Mouse (Mus musculus): ENCODE measurements around the gene Clec2i.

- TF ChIP-seq CTCF (IDR thresholded peaks at IDR 0.05; ENCODE audit: extremely low read depth, insufficient read depth, insufficient read length, insufficient replicate concordance) (no peak), POLR2A (IDR thresholded peaks at IDR 0.05; ENCODE audit: low read depth, low read length) (no peak)
Observed at GRCm38 (mm10) chr6:128856250-128856649, 31.1 kb upstream of the Clec2i start.

Measured in spleen, adult 2 months (tissue).